Mouse (Mus musculus): ENCODE results near the gene Kpna4. TPM values are rescaled to one million over a fixed set of nuclear protein-coding genes. Genes with fewer than 3 reads are reported as not detected.
A peak's percentile ranks its signal among the peaks of the same experiment; 100 is the strongest.

Kpna4 gene
- polyA plus RNA-seq (2015; fragmentation: Nextera tagmentation; extraction: Ambion mirVana), result 30.1 and 32.7 TPM in 2 replicates

GRCm38 (mm10) chr3:69126509-69127345, at the start of gene Kpna4:
Gene Kpna4 (minus strand): TSS chr3:69127113.
- Histone ChIP-seq H3K4me3 (replicated peaks) (peak within 1 kb of the TSS; percentile 84), H3K36me3 (no peaks in the 10 kb centered on the region), H3K9ac (peak within 1 kb of the TSS; percentile 88), H3K27ac (replicated peaks) (peak within 1 kb of the TSS; percentile 96), H3K4me2 (replicated peaks) (peak within 1 kb of the TSS; percentile 73), H3K4me1 (no peaks in the 10 kb centered on the region), H3K27me3 (no peaks in the 10 kb centered on the region), H3K9me3 (replicated peaks) (no peaks in the 10 kb centered on the region)
- under 1% methylated on average over 104 of the region's 107 CpGs for WGBS
- ATAC-seq (ENCODE audit: insufficient number of reproducible peaks, low FRiP score, low TSS enrichment, low read depth), result peak; percentile 98

- Histone ChIP-seq H3K4me3 (replicated peaks) (no peak overlapping the region), H3K36me3 (no peaks in the 10 kb centered on the region), H3K9ac (no peak overlapping the region), H3K27me3 (no peaks in the 10 kb centered on the region), H3K4me1 (no peaks in the 10 kb centered on the region), H3K4me2 (replicated peaks) (no peak overlapping the region), H3K27ac (replicated peaks) (no peak overlapping the region), H3K9me3 (replicated peaks) (no peaks in the 10 kb centered on the region)
- 41% methylated on average over 1 of the region's 1 CpGs for WGBS
- ATAC-seq (ENCODE audit: insufficient number of reproducible peaks, low FRiP score, low TSS enrichment, low read depth), result no peak
Observed at GRCm38 (mm10) chr3:69175229-69175628, 48.3 kb upstream of the Kpna4 start.

- 79% methylated on average over 4 of the region's 4 CpGs for WGBS
- no peak overlapping the region for H3K9ac ChIP-seq
- no peak overlapping the region for H3K4me2 ChIP-seq (replicated peaks)
- H3K27ac ChIP-seq (replicated peaks), result no peak overlapping the region
- H3K27me3 ChIP-seq, result no peaks in the 10 kb centered on the region
- ATAC-seq (ENCODE audit: insufficient number of reproducible peaks, low FRiP score, low TSS enrichment, low read depth), result no peak
- no peaks in the 10 kb centered on the region for H3K36me3 ChIP-seq
- H3K4me3 ChIP-seq (replicated peaks), result no peak overlapping the region
- H3K9me3 ChIP-seq (replicated peaks), result no peaks in the 10 kb centered on the region
- no peaks in the 10 kb centered on the region for H3K4me1 ChIP-seq
Observed at GRCm38 (mm10) chr3:69171123-69171522, 44.2 kb upstream of the Kpna4 start.

GRCm38 (mm10) chr3:69169796-69170195, 42.9 kb upstream of the Kpna4 start:
- Histone ChIP-seq H3K9ac (no peak overlapping the region), H3K36me3 (no peaks in the 10 kb centered on the region), H3K27ac (replicated peaks) (no peak overlapping the region), H3K9me3 (replicated peaks) (no peaks in the 10 kb centered on the region), H3K27me3 (no peaks in the 10 kb centered on the region), H3K4me1 (no peaks in the 10 kb centered on the region), H3K4me2 (replicated peaks) (no peak overlapping the region), H3K4me3 (replicated peaks) (no peak overlapping the region)
- WGBS, result 79% methylated on average over 5 of the region's 5 CpGs
- no peak for ATAC-seq (ENCODE audit: insufficient number of reproducible peaks, low FRiP score, low TSS enrichment, low read depth)

GRCm38 (mm10) chr3:69168724-69169123, 41.8 kb upstream of the Kpna4 start:
- Histone ChIP-seq H3K9me3 (replicated peaks) (no peaks in the 10 kb centered on the region), H3K4me2 (replicated peaks) (no peak overlapping the region), H3K27ac (replicated peaks) (no peak overlapping the region), H3K27me3 (no peaks in the 10 kb centered on the region), H3K4me1 (no peaks in the 10 kb centered on the region), H3K36me3 (no peaks in the 10 kb centered on the region), H3K4me3 (replicated peaks) (no peak overlapping the region), H3K9ac (no peak overlapping the region)
- ATAC-seq (ENCODE audit: insufficient number of reproducible peaks, low FRiP score, low TSS enrichment, low read depth), result no peak
- 73% methylated on average over 9 of the region's 9 CpGs for WGBS

GRCm38 (mm10) chr3:69163057-69163456, 36.1 kb upstream of the Kpna4 start:
- ATAC-seq (ENCODE audit: insufficient number of reproducible peaks, low FRiP score, low TSS enrichment, low read depth), result no peak
- H3K27ac ChIP-seq (replicated peaks), result no peak overlapping the region
- H3K4me3 ChIP-seq (replicated peaks), result no peak overlapping the region
- no peaks in the 10 kb centered on the region for H3K9me3 ChIP-seq (replicated peaks)
- H3K36me3 ChIP-seq, result no peaks in the 10 kb centered on the region
- H3K4me1 ChIP-seq, result no peaks in the 10 kb centered on the region
- no peak overlapping the region for H3K9ac ChIP-seq
- H3K4me2 ChIP-seq (replicated peaks), result no peak overlapping the region
- WGBS, result 66% methylated on average over 6 of the region's 6 CpGs
- no peaks in the 10 kb centered on the region for H3K27me3 ChIP-seq

- 73% methylated on average over 1 of the region's 1 CpGs for WGBS
- H3K36me3 ChIP-seq, result no peaks in the 10 kb centered on the region
- ATAC-seq (ENCODE audit: insufficient number of reproducible peaks, low FRiP score, low TSS enrichment, low read depth), result no peak
- H3K27me3 ChIP-seq, result no peaks in the 10 kb centered on the region
- H3K9me3 ChIP-seq (replicated peaks), result no peaks in the 10 kb centered on the region
- H3K4me2 ChIP-seq (replicated peaks), result no peak overlapping the region
- no peak overlapping the region for H3K27ac ChIP-seq (replicated peaks)
- H3K4me1 ChIP-seq, result no peaks in the 10 kb centered on the region
- H3K4me3 ChIP-seq (replicated peaks), result no peak overlapping the region
- no peak overlapping the region for H3K9ac ChIP-seq
Observed at GRCm38 (mm10) chr3:69160429-69160828, 33.5 kb upstream of the Kpna4 start.

GRCm38 (mm10) chr3:69159501-69159900, 32.6 kb upstream of the Kpna4 start:
- Histone ChIP-seq H3K9ac (no peak overlapping the region), H3K4me3 (replicated peaks) (no peak overlapping the region), H3K27ac (replicated peaks) (no peak overlapping the region), H3K36me3 (no peaks in the 10 kb centered on the region), H3K4me1 (no peaks in the 10 kb centered on the region), H3K4me2 (replicated peaks) (no peak overlapping the region), H3K27me3 (no peaks in the 10 kb centered on the region), H3K9me3 (replicated peaks) (no peaks in the 10 kb centered on the region)
- 58% methylated on average over 2 of the region's 2 CpGs for WGBS
- ATAC-seq (ENCODE audit: insufficient number of reproducible peaks, low FRiP score, low TSS enrichment, low read depth), result no peak

- H3K9ac ChIP-seq, result no peak overlapping the region
- no peak overlapping the region for H3K4me2 ChIP-seq (replicated peaks)
- no peaks in the 10 kb centered on the region for H3K27me3 ChIP-seq
- no peak overlapping the region for H3K4me3 ChIP-seq (replicated peaks)
- no peak for ATAC-seq (ENCODE audit: insufficient number of reproducible peaks, low FRiP score, low TSS enrichment, low read depth)
- H3K4me1 ChIP-seq, result no peaks in the 10 kb centered on the region
- H3K36me3 ChIP-seq, result no peaks in the 10 kb centered on the region
- no peaks in the 10 kb centered on the region for H3K9me3 ChIP-seq (replicated peaks)
- WGBS, result 79% methylated on average over 5 of the region's 5 CpGs
- H3K27ac ChIP-seq (replicated peaks), result no peak overlapping the region
Observed at GRCm38 (mm10) chr3:69157886-69158285, 31.0 kb upstream of the Kpna4 start.

- H3K36me3 ChIP-seq, result no peaks in the 10 kb centered on the region
- no peak overlapping the region for H3K4me2 ChIP-seq (replicated peaks)
- ATAC-seq (ENCODE audit: insufficient number of reproducible peaks, low FRiP score, low TSS enrichment, low read depth), result no peak
- H3K4me1 ChIP-seq, result no peaks in the 10 kb centered on the region
- no peak overlapping the region for H3K27ac ChIP-seq (replicated peaks)
- no peaks in the 10 kb centered on the region for H3K9me3 ChIP-seq (replicated peaks)
- 72% methylated on average over 13 of the region's 13 CpGs for WGBS
- H3K4me3 ChIP-seq (replicated peaks), result no peak overlapping the region
- H3K27me3 ChIP-seq, result no peaks in the 10 kb centered on the region
- H3K9ac ChIP-seq, result no peak overlapping the region
Observed at GRCm38 (mm10) chr3:69156484-69156883, 29.6 kb upstream of the Kpna4 start.

GRCm38 (mm10) chr3:69154691-69155090, 27.8 kb upstream of the Kpna4 start:
- no peaks in the 10 kb centered on the region for H3K36me3 ChIP-seq
- H3K27me3 ChIP-seq, result no peaks in the 10 kb centered on the region
- no peak overlapping the region for H3K4me2 ChIP-seq (replicated peaks)
- H3K27ac ChIP-seq (replicated peaks), result no peak overlapping the region
- H3K9ac ChIP-seq, result no peak overlapping the region
- 55% methylated on average over 2 of the region's 2 CpGs for WGBS
- H3K9me3 ChIP-seq (replicated peaks), result no peaks in the 10 kb centered on the region
- no peaks in the 10 kb centered on the region for H3K4me1 ChIP-seq
- no peak overlapping the region for H3K4me3 ChIP-seq (replicated peaks)
- no peak for ATAC-seq (ENCODE audit: insufficient number of reproducible peaks, low FRiP score, low TSS enrichment, low read depth)

- H3K4me1 ChIP-seq, result no peaks in the 10 kb centered on the region
- no peaks in the 10 kb centered on the region for H3K27me3 ChIP-seq
- no peaks in the 10 kb centered on the region for H3K36me3 ChIP-seq
- H3K9ac ChIP-seq, result no peak overlapping the region
- no peak overlapping the region for H3K4me3 ChIP-seq (replicated peaks)
- no peak for ATAC-seq (ENCODE audit: insufficient number of reproducible peaks, low FRiP score, low TSS enrichment, low read depth)
- WGBS, result 78% methylated on average over 3 of the region's 3 CpGs
- H3K4me2 ChIP-seq (replicated peaks), result no peak overlapping the region
- no peak overlapping the region for H3K27ac ChIP-seq (replicated peaks)
- no peaks in the 10 kb centered on the region for H3K9me3 ChIP-seq (replicated peaks)
Observed at GRCm38 (mm10) chr3:69150921-69151320, 24.0 kb upstream of the Kpna4 start.

All from embryonic facial prominence, embryonic 15.5 days (tissue).